Mouse (Mus musculus) midbrain, embryonic 13.5 days (tissue): ENCODE data around the gene Fbln5. TPM values are rescaled to one million over a fixed set of nuclear protein-coding genes. Genes with fewer than 3 reads are reported as not detected.

Experiments used
- ATAC-seq: fragments of 200-750 bp; cut with Nextera tagmentation; 2 replicates; pipeline ENCODE4 v1.8.0; 2017; ENCODE audit warnings: mild to moderate bottlenecking, moderate TSS enrichment, moderate library complexity
- H3K27ac ChIP-seq: fragments of 300-500 bp; sonication (generic); 2 replicates; pipeline ENCODE4 v1.5.1; 2015; ENCODE audit warnings: inconsistent platforms, mild to moderate bottlenecking, moderate library complexity
- H3K27me3 ChIP-seq: fragments of 300-500 bp; sonication (generic); 2 replicates; pipeline ENCODE4 v1.6.1; 2015; ENCODE audit warnings: mild to moderate bottlenecking, inconsistent platforms
- H3K36me3 ChIP-seq: fragments of 300-500 bp; sonication (generic); 2 replicates; pipeline ENCODE4 v1.6.1; 2015; ENCODE audit warnings: mild to moderate bottlenecking, inconsistent platforms
- H3K4me1 ChIP-seq: fragments of 300-500 bp; sonication (generic); replicated peaks from 2 replicates; pipeline ENCODE4 v1.6.1; 2015; ENCODE audit warnings: inconsistent platforms
- H3K4me2 ChIP-seq: fragments of 300-500 bp; sonication (generic); replicated peaks from 2 replicates; pipeline ENCODE4 v1.6.1; 2015; ENCODE audit warnings: moderate library complexity, mild to moderate bottlenecking, inconsistent platforms
- H3K4me3 ChIP-seq: fragments of 300-500 bp; sonication (generic); replicated peaks from 2 replicates; pipeline ENCODE4 v1.5.1; 2015; ENCODE audit warnings: mild to moderate bottlenecking, inconsistent platforms
- H3K9ac ChIP-seq: fragments of 300-500 bp; sonication (generic); replicated peaks from 2 replicates; pipeline ENCODE4 v1.6.1; 2015; ENCODE audit warnings: mild to moderate bottlenecking, inconsistent platforms
- H3K9me3 ChIP-seq: fragments of 300-500 bp; sonication (generic); 2 replicates; pipeline ENCODE4 v1.6.1; 2016; ENCODE audit warnings: mild to moderate bottlenecking, inconsistent platforms
- WGBS: fragments of 180-500 bp; shearing (Covaris S2); methylation state at CpG from one replicate; pipeline ENCODE4 v1.1.7; 2015; 5-methylcytosine and 5-hydroxymethylcytosine counted together
- polyA plus RNA-seq: library from polyadenylated mRNA; unstranded; fragments of >200 nt; fragmentation: Nextera tagmentation; extraction: Ambion mirVana; gene quantifications from 2 replicates; pipeline ENCODE4 v1.2.1, GENCODE M21; 2015

Fbln5 gene
- polyA plus RNA-seq, 1 experiment from 2014 or later: 3.4 TPM

DNA sequence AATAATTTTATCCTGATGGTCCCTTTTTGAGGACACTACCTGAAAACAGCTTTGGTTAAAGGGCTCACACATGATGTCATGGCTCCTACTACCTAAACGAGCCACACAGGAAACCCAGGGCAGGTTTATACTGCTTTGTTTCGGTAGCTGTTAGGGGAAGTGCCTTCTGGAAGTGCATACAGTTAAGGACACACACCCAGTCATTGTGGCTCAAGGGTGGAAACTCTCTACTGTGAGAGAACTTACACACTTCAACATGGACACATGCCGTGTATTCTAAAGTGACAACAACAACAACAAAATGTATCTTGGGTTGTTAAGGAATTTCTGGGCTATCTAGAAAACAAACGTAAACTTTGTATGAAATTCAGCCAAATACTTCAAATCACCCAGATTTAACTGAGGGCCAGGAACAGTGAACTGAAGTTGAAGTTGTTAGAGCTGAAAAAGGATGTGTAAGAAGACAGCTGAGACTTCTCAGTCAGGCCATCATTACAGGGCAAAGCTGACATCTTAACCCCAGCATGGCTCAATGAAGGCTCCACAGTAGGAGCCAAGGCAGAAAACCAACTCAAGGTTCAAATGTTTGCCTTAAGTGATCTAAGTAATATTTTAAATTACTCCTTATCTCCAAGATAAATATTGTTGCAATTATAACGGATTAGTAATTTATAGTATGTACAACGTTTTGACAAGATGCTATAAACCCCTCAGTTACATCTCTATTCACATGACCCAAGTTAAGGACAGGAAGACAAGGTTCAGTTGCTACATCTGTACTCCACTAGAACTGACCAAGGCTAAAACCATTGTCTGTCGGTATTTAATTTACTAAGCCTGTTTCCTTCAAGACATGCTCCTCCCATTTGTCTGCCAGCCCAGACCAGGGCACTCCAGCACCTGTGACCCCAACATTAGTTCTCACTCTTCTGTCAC lies 13.6 kb upstream of the Fbln5 start:
- Histone ChIP-seq H3K4me2 (no peak overlapping the region), H3K36me3 (peaks cover 28% of the 10 kb centered on the region), H3K4me1 (no peaks in the 10 kb centered on the region), H3K27me3 (no peaks in the 10 kb centered on the region), H3K4me3 (no peak overlapping the region), H3K27ac (no peak overlapping the region), H3K9me3 (no peaks in the 10 kb centered on the region), H3K9ac (no peak overlapping the region)
- no peak for ATAC-seq
- 90% methylated on average over 7 of the region's 7 CpGs for WGBS

DNA sequence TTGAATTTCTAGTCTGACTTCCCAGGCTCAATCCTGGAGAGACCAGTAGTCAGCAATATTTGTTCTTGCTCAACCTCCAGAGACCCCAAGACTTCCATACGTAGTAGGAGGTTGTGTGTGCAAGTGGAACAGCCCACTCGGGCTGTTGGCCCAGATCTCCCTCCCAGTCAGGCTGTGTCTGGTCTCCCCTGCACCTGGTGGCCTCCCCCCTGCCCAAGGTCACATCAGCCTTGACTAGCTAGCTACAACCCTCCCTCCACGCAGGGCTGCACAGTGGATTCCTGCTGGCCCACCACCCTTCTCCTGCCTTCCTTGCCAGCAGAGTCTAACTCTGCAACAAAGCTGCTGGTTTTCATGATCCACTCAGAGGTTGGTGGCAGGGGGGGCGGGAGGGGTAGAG lies 12.4 kb upstream of the Fbln5 start:
- ATAC-seq: 0 out of 2 replicates have a peak, but pooled peaks have one; percentile 27
- no peak overlapping the region for H3K4me2 ChIP-seq
- no peaks in the 10 kb centered on the region for H3K4me1 ChIP-seq
- no peak overlapping the region for H3K27ac ChIP-seq
- WGBS: 71% methylated on average over 4 of the region's 4 CpGs
- peaks cover 18% of the 10 kb centered on the region for H3K36me3 ChIP-seq
- no peak overlapping the region for H3K9ac ChIP-seq
- no peaks in the 10 kb centered on the region for H3K9me3 ChIP-seq
- H3K27me3 ChIP-seq: no peaks in the 10 kb centered on the region
- H3K4me3 ChIP-seq: no peak overlapping the region

DNA sequence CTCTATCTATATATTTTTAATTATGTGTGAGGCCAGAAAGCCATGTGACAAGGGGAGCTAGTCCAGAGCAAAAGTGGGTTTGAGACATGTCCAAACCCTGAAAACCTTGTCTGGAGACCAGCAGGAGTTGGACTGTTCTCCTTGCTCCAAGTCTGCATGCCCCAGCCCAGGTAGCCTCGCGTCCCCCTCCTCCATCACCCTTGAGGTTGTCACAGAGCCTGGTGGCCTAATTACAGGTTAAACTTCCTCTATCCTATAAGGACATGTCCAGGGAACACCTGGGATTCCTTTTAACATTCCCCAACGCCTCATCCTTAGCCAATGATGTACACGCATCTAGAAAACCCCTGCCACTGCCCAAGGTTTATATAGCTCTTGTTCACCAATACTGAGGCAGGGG lies 4.3 kb upstream of the Fbln5 start:
- ATAC-seq: no peak
- peaks cover 16% of the 10 kb centered on the region for H3K4me1 ChIP-seq
- 92% methylated on average over 4 of the region's 4 CpGs for WGBS

DNA sequence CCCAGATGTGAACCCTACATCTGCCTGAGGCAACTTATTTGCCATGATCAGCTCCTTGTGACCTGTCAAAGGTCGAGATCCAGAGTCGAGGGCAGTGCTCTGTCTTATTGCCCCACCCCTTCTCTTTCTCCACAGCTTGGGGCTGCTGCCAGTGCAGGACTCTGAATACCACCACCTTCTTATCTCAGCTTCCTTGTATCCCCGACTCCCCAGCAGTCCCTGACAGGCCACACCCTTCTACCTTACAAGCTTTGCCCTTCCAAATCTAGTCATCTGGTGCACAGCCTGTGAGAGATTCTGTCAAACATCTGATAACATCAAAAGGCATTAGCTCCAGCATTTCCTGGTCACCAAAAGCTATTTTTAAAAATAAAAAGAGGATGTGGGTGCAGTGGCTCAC lies 2.7 kb upstream of the Fbln5 start:
- H3K9me3 ChIP-seq: no peaks in the 10 kb centered on the region
- peaks cover 32% of the 10 kb centered on the region for H3K27me3 ChIP-seq
- no peak overlapping the region for H3K4me2 ChIP-seq
- no peak overlapping the region for H3K27ac ChIP-seq
- no peak overlapping the region for H3K4me3 ChIP-seq
- H3K4me1 ChIP-seq: peaks cover 16% of the 10 kb centered on the region
- no peaks in the 10 kb centered on the region for H3K36me3 ChIP-seq
- WGBS: 41% methylated on average over 3 of the region's 3 CpGs
- no peak for ATAC-seq
- no peak overlapping the region for H3K9ac ChIP-seq

More for the DNA sequence above, 4.3 kb upstream of the Fbln5 start:
- H3K36me3 ChIP-seq: no peaks in the 10 kb centered on the region
- no peak overlapping the region for H3K4me2 ChIP-seq
- no peaks in the 10 kb centered on the region for H3K9me3 ChIP-seq
- no peak overlapping the region for H3K27ac ChIP-seq
- H3K9ac ChIP-seq: no peak overlapping the region
- H3K4me3 ChIP-seq: no peak overlapping the region
- H3K27me3 ChIP-seq: peaks cover 25% of the 10 kb centered on the region

DNA sequence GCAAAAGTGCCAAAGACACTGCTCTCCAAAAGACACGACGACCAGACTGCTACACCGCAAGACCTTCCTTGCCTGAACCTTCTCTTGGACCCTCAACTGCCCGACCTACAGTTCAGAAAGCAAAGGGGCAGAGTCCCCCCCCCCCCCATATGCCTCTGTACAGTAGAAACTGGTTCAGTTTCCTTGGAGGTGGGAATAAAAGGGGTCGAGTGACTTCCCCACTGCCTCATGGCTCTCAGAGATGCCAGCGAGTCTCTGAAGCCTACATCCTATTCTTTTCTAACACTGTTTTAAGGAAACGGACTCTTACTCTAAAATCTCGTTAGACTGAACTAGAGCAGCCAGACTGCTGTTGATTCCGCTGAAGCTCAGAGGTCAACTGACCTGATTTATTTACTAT lies 715 bp upstream of the Fbln5 start:
- Histone ChIP-seq H3K4me2 (peak overlapping the region; percentile 95), H3K36me3 (no peaks in the 10 kb centered on the region), H3K9ac (no peak overlapping the region; the same call in 1 of the 2 replicates), H3K4me1 (peaks cover 16% of the 10 kb centered on the region), H3K27me3 (peaks cover 33% of the 10 kb centered on the region), H3K27ac (no peak overlapping the region), H3K9me3 (no peaks in the 10 kb centered on the region), H3K4me3 (peak overlapping the region; percentile 49)
- 48% methylated on average over 9 of the region's 9 CpGs for WGBS
- peak; percentile 32; the same call in 1 of the 2 replicates for ATAC-seq

DNA sequence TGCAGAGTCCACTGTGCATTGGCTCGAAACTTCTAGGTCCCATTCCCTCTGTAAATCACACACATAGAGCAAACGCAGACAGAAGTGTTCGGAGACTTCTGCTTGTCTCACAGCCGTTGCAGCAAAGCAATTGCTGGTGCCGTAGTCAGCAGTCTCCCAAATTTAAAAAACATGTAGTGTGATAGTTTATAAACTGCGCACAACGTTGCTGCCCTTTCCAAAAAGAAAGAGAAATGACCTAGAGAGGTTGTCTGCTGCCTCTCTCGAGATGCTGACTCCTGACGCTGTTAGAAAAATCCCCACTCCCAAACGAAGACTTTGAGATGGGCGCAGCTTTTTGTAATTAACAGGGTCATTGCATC lies 628 bp downstream of the Fbln5 start:
- H3K4me2 ChIP-seq: peak overlapping the region; percentile 95
- H3K9me3 ChIP-seq: no peaks in the 10 kb centered on the region
- H3K27ac ChIP-seq: no peak overlapping the region
- 35% methylated on average over 11 of the region's 11 CpGs for WGBS
- no peaks in the 10 kb centered on the region for H3K36me3 ChIP-seq
- H3K9ac ChIP-seq: peak overlapping the region; percentile 68; the same call in 1 of the 2 replicates
- no peak for ATAC-seq
- peak overlapping the region; percentile 49 for H3K4me3 ChIP-seq
- H3K4me1 ChIP-seq: peaks cover 16% of the 10 kb centered on the region
- H3K27me3 ChIP-seq: peaks cover 33% of the 10 kb centered on the region

DNA sequence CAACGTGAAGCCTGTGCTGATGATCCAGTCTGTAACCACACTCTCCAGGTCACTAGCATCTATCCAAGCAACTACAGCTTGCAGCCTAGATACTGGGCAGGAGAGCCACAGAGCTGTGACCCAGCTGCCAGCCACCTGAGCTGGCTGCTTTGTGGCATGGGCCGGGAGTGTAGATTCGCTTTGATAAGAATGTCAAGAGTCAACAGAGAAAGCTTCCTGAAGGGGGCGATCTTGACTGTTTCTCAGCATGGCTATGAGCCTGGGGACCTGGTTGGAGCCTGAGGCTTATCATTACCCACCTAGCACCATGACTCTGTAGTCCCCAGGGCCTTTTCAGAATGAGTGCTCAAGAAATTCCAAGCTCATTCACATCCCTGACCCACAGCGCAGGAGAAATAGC lies 2.0 kb downstream of the Fbln5 start:
- 51% methylated on average over 5 of the region's 5 CpGs for WGBS
- no peak for ATAC-seq
- no peak overlapping the region for H3K27ac ChIP-seq
- H3K9ac ChIP-seq: no peak overlapping the region
- no peaks in the 10 kb centered on the region for H3K9me3 ChIP-seq
- H3K4me3 ChIP-seq: no peak overlapping the region
- peaks cover 16% of the 10 kb centered on the region for H3K4me1 ChIP-seq
- no peaks in the 10 kb centered on the region for H3K36me3 ChIP-seq
- H3K27me3 ChIP-seq: peaks cover 33% of the 10 kb centered on the region
- no peak overlapping the region for H3K4me2 ChIP-seq

DNA sequence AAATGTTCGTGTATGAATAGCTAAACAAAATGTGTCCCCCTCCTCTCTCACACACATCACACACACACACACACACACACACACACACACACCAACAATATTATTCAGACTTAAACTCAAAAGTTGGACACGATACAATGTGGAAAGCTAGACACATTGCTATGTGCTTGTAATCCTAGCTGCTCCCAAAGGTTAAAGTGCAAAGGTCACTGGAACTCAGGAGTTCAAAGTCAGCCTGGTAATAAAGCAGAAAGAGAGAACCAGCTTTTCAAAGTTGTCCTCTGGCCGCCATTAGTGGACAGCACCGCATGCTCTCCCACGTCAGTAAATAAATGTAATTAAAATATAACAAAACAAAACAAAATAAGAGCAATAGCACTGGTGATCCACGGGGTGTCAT lies 3.1 kb downstream of the Fbln5 start:
- 79% methylated on average over 6 of the region's 6 CpGs for WGBS
- peaks cover 32% of the 10 kb centered on the region for H3K27me3 ChIP-seq
- no peak overlapping the region for H3K9ac ChIP-seq
- peaks cover 16% of the 10 kb centered on the region for H3K4me1 ChIP-seq
- H3K4me3 ChIP-seq: no peak overlapping the region
- no peaks in the 10 kb centered on the region for H3K36me3 ChIP-seq
- no peak overlapping the region for H3K4me2 ChIP-seq
- no peak overlapping the region for H3K27ac ChIP-seq
- no peaks in the 10 kb centered on the region for H3K9me3 ChIP-seq
- ATAC-seq: no peak

DNA sequence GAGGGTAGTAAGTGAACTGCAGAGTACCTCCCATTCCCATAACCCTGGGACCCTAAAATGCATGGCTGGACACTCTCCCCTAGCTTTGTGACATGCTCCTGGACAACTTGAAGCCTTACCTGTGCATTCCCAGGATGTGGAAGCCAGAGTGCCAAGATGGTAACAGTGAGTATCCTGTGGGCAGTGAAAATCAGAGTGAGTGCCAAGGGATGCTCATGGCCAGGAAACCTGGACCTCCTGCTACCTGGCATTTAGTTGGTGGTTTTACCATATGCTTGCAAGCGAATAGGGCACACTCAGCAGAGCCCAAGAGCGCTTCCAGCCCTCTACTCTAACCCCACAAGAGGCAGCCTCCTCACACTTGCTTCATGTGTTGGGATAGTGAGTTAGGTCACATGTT lies 4.4 kb downstream of the Fbln5 start:
- Histone ChIP-seq H3K4me3 (no peak overlapping the region), H3K9me3 (no peaks in the 10 kb centered on the region), H3K27ac (no peak overlapping the region), H3K9ac (no peak overlapping the region), H3K4me2 (no peak overlapping the region), H3K36me3 (no peaks in the 10 kb centered on the region), H3K27me3 (peaks cover 19% of the 10 kb centered on the region), H3K4me1 (peaks cover 13% of the 10 kb centered on the region)
- 90% methylated on average over 2 of the region's 2 CpGs for WGBS
- ATAC-seq: no peak

DNA sequence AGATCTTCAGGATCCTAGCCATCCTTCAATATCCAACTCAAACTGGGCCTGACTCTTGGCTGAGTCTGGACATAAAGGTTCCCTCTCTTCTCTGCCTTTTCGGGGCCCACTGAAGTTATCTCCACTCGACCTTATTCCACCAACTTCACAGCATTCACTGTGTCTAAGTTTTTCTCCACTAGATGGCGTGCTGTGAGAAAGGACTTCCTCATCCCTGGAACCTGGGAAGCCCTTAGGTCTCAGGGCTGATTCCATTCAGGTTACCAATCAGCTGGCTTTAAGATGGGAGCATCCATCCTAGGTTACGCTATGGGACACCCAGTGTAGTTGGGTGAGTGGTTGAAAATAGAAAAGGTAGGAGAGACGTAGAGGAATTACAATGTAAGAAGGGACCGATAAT lies 7.7 kb downstream of the Fbln5 start:
- no peak for ATAC-seq
- 69% methylated on average over 6 of the region's 6 CpGs for WGBS

DNA sequence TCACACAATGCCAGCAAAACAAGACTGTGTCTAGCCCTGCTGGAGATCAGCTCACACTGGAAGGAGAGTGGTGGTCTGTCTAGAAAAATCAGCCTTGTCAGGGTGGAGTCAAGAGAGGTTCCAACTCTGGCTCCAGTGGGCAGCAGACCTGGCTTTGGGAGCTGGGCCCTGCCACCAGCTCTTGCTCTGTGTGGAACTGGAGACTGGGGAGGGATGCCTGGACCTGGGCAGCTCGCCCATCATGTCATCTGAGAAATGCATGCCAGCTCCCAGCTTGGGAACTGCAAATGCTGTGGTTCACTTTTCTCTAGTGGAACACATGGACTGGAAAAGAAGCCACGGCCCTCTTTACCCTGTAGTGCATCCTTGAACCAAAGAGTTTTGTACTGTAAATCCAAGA lies 8.3 kb downstream of the Fbln5 start:
- 74% methylated on average over 2 of the region's 2 CpGs for WGBS
- no peaks in the 10 kb centered on the region for H3K4me1 ChIP-seq
- H3K36me3 ChIP-seq: no peaks in the 10 kb centered on the region
- H3K9ac ChIP-seq: no peak overlapping the region
- H3K4me2 ChIP-seq: no peak overlapping the region
- no peaks in the 10 kb centered on the region for H3K9me3 ChIP-seq
- no peak overlapping the region for H3K27ac ChIP-seq
- H3K27me3 ChIP-seq: no peaks in the 10 kb centered on the region
- ATAC-seq: no peak
- no peak overlapping the region for H3K4me3 ChIP-seq

More for the DNA sequence above, 7.7 kb downstream of the Fbln5 start:
- Histone ChIP-seq H3K4me1 (no peaks in the 10 kb centered on the region), H3K4me2 (no peak overlapping the region), H3K4me3 (no peak overlapping the region), H3K9me3 (no peaks in the 10 kb centered on the region), H3K27me3 (no peaks in the 10 kb centered on the region), H3K36me3 (no peaks in the 10 kb centered on the region), H3K9ac (no peak overlapping the region), H3K27ac (no peak overlapping the region)

DNA sequence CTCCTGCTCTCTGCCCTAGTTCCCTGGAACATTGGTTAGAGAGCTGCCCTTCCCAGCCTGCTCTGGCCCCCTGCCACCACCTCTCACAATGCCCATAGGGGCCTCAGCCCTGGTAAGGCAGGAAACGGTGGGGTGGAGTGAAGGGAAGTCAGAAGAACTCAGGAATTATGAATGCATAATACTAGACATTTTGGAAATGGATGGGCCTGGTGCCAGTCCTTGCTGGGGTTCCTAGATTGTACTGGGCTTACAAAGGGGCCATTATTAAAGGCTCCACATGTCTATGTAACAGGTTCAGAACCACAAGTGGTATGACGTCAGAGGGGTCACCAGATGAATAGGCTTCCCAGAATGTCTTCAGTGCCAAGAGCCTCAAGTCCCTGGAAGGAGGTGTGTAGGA lies 11.5 kb downstream of the Fbln5 start:
- H3K9ac ChIP-seq: no peak overlapping the region
- H3K27me3 ChIP-seq: no peaks in the 10 kb centered on the region
- H3K4me1 ChIP-seq: no peaks in the 10 kb centered on the region
- WGBS: 73% methylated on average over 2 of the region's 2 CpGs
- no peak overlapping the region for H3K4me2 ChIP-seq
- no peak overlapping the region for H3K27ac ChIP-seq
- H3K4me3 ChIP-seq: no peak overlapping the region
- H3K9me3 ChIP-seq: no peaks in the 10 kb centered on the region
- no peaks in the 10 kb centered on the region for H3K36me3 ChIP-seq
- ATAC-seq: no peak

DNA sequence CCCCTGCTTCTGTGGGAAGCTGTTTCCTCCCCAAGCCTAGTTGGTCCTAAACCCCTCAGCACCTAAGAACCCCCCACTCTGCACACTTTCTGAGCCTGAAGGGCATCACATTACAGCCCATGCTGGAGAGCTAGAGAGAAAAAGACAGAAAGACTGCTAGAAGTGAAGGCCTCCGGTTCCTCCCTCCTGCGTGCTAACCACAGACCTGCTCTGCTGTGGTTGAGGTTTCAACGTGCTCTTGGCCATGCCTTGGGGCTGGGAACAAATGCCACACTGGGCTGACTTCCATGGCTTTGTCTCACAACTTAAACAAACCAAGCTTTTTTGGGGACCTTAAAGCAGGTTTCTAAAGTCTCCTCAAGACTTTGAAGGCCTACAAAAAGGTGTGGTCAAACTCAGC lies 16.4 kb downstream of the Fbln5 start:
- Histone ChIP-seq H3K4me1 (no peaks in the 10 kb centered on the region), H3K4me3 (no peak overlapping the region), H3K27me3 (no peaks in the 10 kb centered on the region), H3K4me2 (no peak overlapping the region), H3K36me3 (no peaks in the 10 kb centered on the region), H3K9me3 (no peaks in the 10 kb centered on the region), H3K27ac (no peak overlapping the region), H3K9ac (no peak overlapping the region)
- WGBS: 82% methylated on average over 3 of the region's 3 CpGs
- no peak for ATAC-seq
